Mouse (Mus musculus): ENCODE results near the gene Diaph3. TPM values are rescaled to one million over a fixed set of nuclear protein-coding genes. Genes with fewer than 3 reads are reported as not detected.

The Diaph3 gene
- 1 to 10 TPM; 2.9 to 4.7 TPM for total RNA-seq (2021)
- long read RNA-seq, experiment 1, full-length matches to known transcripts, result 1 of 4 reads
- long read RNA-seq, experiment 1, partial matches to known transcripts, result 1 of 4 reads
- long read RNA-seq, experiment 1, other reads (novel, unspliced or antisense), result 2 of 4 reads
- long read RNA-seq, experiment 2, result 0 reads

- intact Hi-C loops (cut with DNase I), result loop anchor here (5.0 kb wide), 1 partner anchor 271 kb away; no protein-coding TSS in a partner anchor
- peak; percentile 97 for DNase-seq
Observed at GRCm38 (mm10) chr14:87140963-87141486, at the start of gene Diaph3. Diaph3 (minus strand) TSS chr14:87141235.

GRCm38 (mm10) chr14:87190685-87191084, 49.6 kb upstream of the Diaph3 start:
- no peak for DNase-seq

GRCm38 (mm10) chr14:87171577-87171976, 30.5 kb upstream of the Diaph3 start:
- no peak for DNase-seq
- intact Hi-C loops (cut with DNase I), result no loop called here

More at GRCm38 (mm10) chr14:87190685-87191084, 49.6 kb upstream of the Diaph3 start:
- intact Hi-C loops (cut with DNase I), result no loop called here

- DNase-seq, result no peak
- intact Hi-C loops (cut with DNase I), result no loop called here
Observed at GRCm38 (mm10) chr14:87169151-87169550, 28.1 kb upstream of the Diaph3 start.

- intact Hi-C loops (cut with DNase I), result no loop called here
- no peak for DNase-seq
Observed at GRCm38 (mm10) chr14:87155621-87156238, 14.7 kb upstream of the Diaph3 start.

- intact Hi-C loops (cut with DNase I), result no loop called here
Observed at GRCm38 (mm10) chr14:87149684-87150083, 8.6 kb upstream of the Diaph3 start.

GRCm38 (mm10) chr14:87146704-87147103, 5.7 kb upstream of the Diaph3 start:
- no peak for DNase-seq

More at GRCm38 (mm10) chr14:87149684-87150083, 8.6 kb upstream of the Diaph3 start:
- no peak for DNase-seq

GRCm38 (mm10) chr14:87145351-87145750, 4.3 kb upstream of the Diaph3 start:
- intact Hi-C loops (cut with DNase I), result no loop called here
- no peak for DNase-seq

More at GRCm38 (mm10) chr14:87146704-87147103, 5.7 kb upstream of the Diaph3 start:
- intact Hi-C loops (cut with DNase I), result no loop called here

- no peak for DNase-seq
- intact Hi-C loops (cut with DNase I), result loop anchor here (5.0 kb wide), 1 partner anchor 271 kb away; no protein-coding TSS in a partner anchor
Observed at GRCm38 (mm10) chr14:87141777-87142176, 742 bp upstream of the Diaph3 start.

- DNase-seq, result peak in 1 of 2 experiments; percentile 6
- intact Hi-C loops (cut with DNase I), result loop anchor here (5.0 kb wide), 1 partner anchor 272 kb away; no protein-coding TSS in a partner anchor
Observed at GRCm38 (mm10) chr14:87140327-87140962, 590 bp downstream of the Diaph3 start.

GRCm38 (mm10) chr14:87126076-87126639, 14.9 kb downstream of the Diaph3 start:
- intact Hi-C loops (cut with DNase I), result no loop called here
- DNase-seq, result no peak

GRCm38 (mm10) chr14:87125492-87125891, 15.5 kb downstream of the Diaph3 start:
- intact Hi-C loops (cut with DNase I), result no loop called here
- DNase-seq, result no peak

- intact Hi-C loops (cut with DNase I), result no loop called here
- no peak for DNase-seq
Observed at GRCm38 (mm10) chr14:87123091-87123490, 17.9 kb downstream of the Diaph3 start.

- intact Hi-C loops (cut with DNase I), result no loop called here
- DNase-seq, result no peak
Observed at GRCm38 (mm10) chr14:87121868-87122267, 19.2 kb downstream of the Diaph3 start.

- no peak for DNase-seq
- intact Hi-C loops (cut with DNase I), result no loop called here
Observed at GRCm38 (mm10) chr14:87110634-87111033, 30.4 kb downstream of the Diaph3 start.

GRCm38 (mm10) chr14:87099380-87100088, 41.5 kb downstream of the Diaph3 start:
- DNase-seq, result no peak
- intact Hi-C loops (cut with DNase I), result no loop called here

- DNase-seq, result no peak
- intact Hi-C loops (cut with DNase I), result no loop called here
Observed at GRCm38 (mm10) chr14:87098093-87098492, 42.9 kb downstream of the Diaph3 start.

GRCm38 (mm10) chr14:87091522-87091921, 49.5 kb downstream of the Diaph3 start:
- intact Hi-C loops (cut with DNase I), result no loop called here
- DNase-seq, result no peak

- no peak for DNase-seq
- intact Hi-C loops (cut with DNase I), result no loop called here
Observed at GRCm38 (mm10) chr14:87091108-87091507, 49.9 kb downstream of the Diaph3 start.

- no peak for DNase-seq
- intact Hi-C loops (cut with DNase I), result no loop called here
Observed at GRCm38 (mm10) chr14:87088928-87089327, 52.1 kb downstream of the Diaph3 start.

All from heart, postnatal 14 days (tissue).